18 mouse cellular contexts compared by ENCODE assay signal in genomic region chr9:103546695-103547645, GRCm38 (mm10).
DNase-seq lines count a peak whose midpoint lies in the region; ATAC-seq and TF ChIP-seq lines count a peak whose summit lies in the region.
"Had no signal": no experiment of that assay in that cellular context is flagged by ENCODE, and none has a peak within 500 bp of the region (broad histone marks: within the 10 kb centered on the region; RNA-seq: fewer than 3 reads in every experiment).

No protein-coding gene starts in this region.

- H3K4me3 ChIP-seq in forebrain, embryonic 11.5 days (ENCODE audit: low read depth, low read length) = no peak overlapping the region
- no peak overlapping the region for H3K4me3 ChIP-seq in forebrain, embryonic 10.5 days
- no peak overlapping the region for H3K4me3 ChIP-seq in forebrain, embryonic 12.5 days (replicated peaks)
- no peak overlapping the region for H3K4me3 ChIP-seq in hindbrain, postnatal 0 days (ENCODE audit: low read length)
- no peak overlapping the region for H3K4me3 ChIP-seq in neural tube, embryonic 15.5 days (replicated peaks)
- H3K4me3 ChIP-seq: heart, embryonic 15.5 days; liver, embryonic 13.5 days; megakaryocyte, embryonic 14.5 days had no signal

- peaks cover 28% of the 10 kb centered on the region for H3K27me3 ChIP-seq in forebrain, embryonic 11.5 days (ENCODE audit: control insufficient read depth, insufficient read depth, low read length)
- H3K27me3 ChIP-seq in forebrain, embryonic 10.5 days (ENCODE audit: poor library complexity, severe bottlenecking) = peaks cover 99% of the 10 kb centered on the region
- H3K27me3 ChIP-seq in forebrain, embryonic 12.5 days = peaks cover 57% of the 10 kb centered on the region
- H3K27me3 ChIP-seq in hindbrain, postnatal 0 days (ENCODE audit: insufficient read depth, low read length) = no peaks in the 10 kb centered on the region
- no peaks in the 10 kb centered on the region for H3K27me3 ChIP-seq in neural tube, embryonic 15.5 days (replicated peaks)
- H3K27me3 ChIP-seq: heart, embryonic 15.5 days; liver, embryonic 13.5 days; megakaryocyte, embryonic 14.5 days had no signal

- H3K4me2 ChIP-seq in forebrain, embryonic 11.5 days (ENCODE audit: low read depth, low read length, severe bottlenecking) = no peak overlapping the region
- H3K4me2 ChIP-seq in forebrain, embryonic 12.5 days = peak overlapping the region; percentile 22
- H3K4me2 ChIP-seq in hindbrain, postnatal 0 days (ENCODE audit: low read depth, low read length) = no peak overlapping the region
- 0 out of 2 replicates have a peak overlapping the region, but pooled peaks have one; percentile 17 for H3K4me2 ChIP-seq in neural tube, embryonic 15.5 days
- H3K4me2 ChIP-seq: heart, embryonic 15.5 days; liver, embryonic 13.5 days had no signal

- no peaks in the 10 kb centered on the region for H3K36me3 ChIP-seq in forebrain, embryonic 11.5 days (ENCODE audit: control insufficient read depth, insufficient read depth, low read length)
- no peaks in the 10 kb centered on the region for H3K36me3 ChIP-seq in forebrain, embryonic 10.5 days (replicated peaks)
- no peaks in the 10 kb centered on the region for H3K36me3 ChIP-seq in forebrain, embryonic 12.5 days (replicated peaks)
- no peaks in the 10 kb centered on the region for H3K36me3 ChIP-seq in hindbrain, postnatal 0 days (ENCODE audit: insufficient read depth, low read length)
- no peaks in the 10 kb centered on the region for H3K36me3 ChIP-seq in neural tube, embryonic 15.5 days
- H3K36me3 ChIP-seq: heart, embryonic 15.5 days; liver, embryonic 13.5 days had no signal

- TF ChIP-seq CTCF in hindbrain, postnatal 0 days (IDR thresholded peaks at IDR 0.05; ENCODE audit: low read depth) = no peak

- ATAC-seq in forebrain, embryonic 11.5 days (replicated peaks; ENCODE audit: low FRiP score) = no peak; the same call in 1 of the 2 replicates
- no peak for ATAC-seq in forebrain, embryonic 12.5 days (ENCODE audit: low FRiP score)
- ATAC-seq in hindbrain, postnatal 0 days = no peak
- no peak for ATAC-seq in neural tube, embryonic 15.5 days (ENCODE audit: low FRiP score)
- ATAC-seq: activated CD4-positive, CD25-positive, alpha-beta regulatory T cell, adult 4 months had no signal

- no peak overlapping the region for H3K9ac ChIP-seq in forebrain, embryonic 11.5 days (ENCODE audit: low read length)
- peak overlapping the region; percentile 33; the same call in 1 of the 2 replicates for H3K9ac ChIP-seq in forebrain, embryonic 12.5 days
- H3K9ac ChIP-seq in hindbrain, postnatal 0 days (replicated peaks; ENCODE audit: low read length) = no peak overlapping the region
- H3K9ac ChIP-seq in neural tube, embryonic 15.5 days (replicated peaks) = 0 out of 2 replicates have a peak overlapping the region, but pooled peaks have one; percentile 27
- H3K9ac ChIP-seq: heart, embryonic 15.5 days; liver, embryonic 13.5 days had no signal

- 38% methylated on average over 22 of the region's 22 CpGs for WGBS in forebrain, embryonic 11.5 days
- 52% methylated on average over 22 of the region's 22 CpGs for WGBS in forebrain, embryonic 10.5 days
- 34% methylated on average over 22 of the region's 22 CpGs for WGBS in forebrain, embryonic 12.5 days
- 40% methylated on average over 22 of the region's 22 CpGs for WGBS in hindbrain, postnatal 0 days
- WGBS in neural tube, embryonic 15.5 days = 36% methylated on average over 22 of the region's 22 CpGs

- no peaks in the 10 kb centered on the region for H3K9me3 ChIP-seq in forebrain, embryonic 11.5 days (ENCODE audit: control insufficient read depth, low read length)
- no peaks in the 10 kb centered on the region for H3K9me3 ChIP-seq in forebrain, embryonic 10.5 days
- no peaks in the 10 kb centered on the region for H3K9me3 ChIP-seq in forebrain, embryonic 12.5 days
- H3K9me3 ChIP-seq in hindbrain, postnatal 0 days (ENCODE audit: low read length) = no peaks in the 10 kb centered on the region
- no peaks in the 10 kb centered on the region for H3K9me3 ChIP-seq in neural tube, embryonic 15.5 days (replicated peaks)
- H3K9me3 ChIP-seq: heart, embryonic 15.5 days; liver, embryonic 13.5 days; megakaryocyte, embryonic 14.5 days had no signal

- DNase-seq in forebrain, embryonic 11.5 days (ENCODE audit: low spot score) = no peak
- DNase-seq in forebrain, embryonic 10.5 days (ENCODE audit: extremely low spot score, low spot score) = no peak
- DNase-seq in hindbrain, postnatal 0 days (ENCODE audit: low spot score) = no peak
- no peak for DNase-seq in frontal cortex, postnatal 14 days (ENCODE audit: low spot score in 2 of 2)
- no peak for DNase-seq in thymus, postnatal 4 days
- no peak for DNase-seq in right cerebral cortex, postnatal 10 days (ENCODE audit: low spot score in 2 of 2)
- DNase-seq: adrenal gland, postnatal 25 days; heart, adult 18-20 months; kidney, adult 9 months; liver, embryonic 13.5 days; lung, postnatal 10 days; right cerebral cortex, adult 18-20 months; thymus, postnatal 36 days had no signal

- H3K27ac ChIP-seq in forebrain, embryonic 11.5 days (ENCODE audit: low read depth, low read length) = peak overlapping the region; percentile 1; the same call in 1 of the 2 replicates
- H3K27ac ChIP-seq in forebrain, embryonic 10.5 days = no peak overlapping the region
- H3K27ac ChIP-seq in forebrain, embryonic 12.5 days = peak overlapping the region; percentile 77
- 0 out of 2 replicates have a peak overlapping the region, but pooled peaks have one; percentile 26 for H3K27ac ChIP-seq in hindbrain, postnatal 0 days
- peak overlapping the region; percentile 29; the same call in 1 of the 2 replicates for H3K27ac ChIP-seq in neural tube, embryonic 15.5 days (replicated peaks)
- H3K27ac ChIP-seq: heart, embryonic 15.5 days; liver, embryonic 13.5 days had no signal

- peaks cover 18% of the 10 kb centered on the region; the same call in 1 of the 2 replicates for H3K4me1 ChIP-seq in forebrain, embryonic 11.5 days (replicated peaks; ENCODE audit: control insufficient read depth, insufficient read depth, low read length)
- peaks cover 55% of the 10 kb centered on the region for H3K4me1 ChIP-seq in forebrain, embryonic 10.5 days
- peaks cover 46% of the 10 kb centered on the region for H3K4me1 ChIP-seq in forebrain, embryonic 12.5 days
- H3K4me1 ChIP-seq in hindbrain, postnatal 0 days (ENCODE audit: insufficient read depth, low read length) = peaks cover 20% of the 10 kb centered on the region
- H3K4me1 ChIP-seq in neural tube, embryonic 15.5 days = peaks cover 34% of the 10 kb centered on the region
- H3K4me1 ChIP-seq: liver, embryonic 13.5 days; megakaryocyte, embryonic 14.5 days had no signal

Comparison
In these comparisons a context has a peak if more than half of its experiments do, and no peak if none do; other contexts are left out.
1. H3K4me2 ChIP-seq: peak in forebrain, embryonic 12.5 days (single experiment) and neural tube, embryonic 15.5 days (single experiment); none in forebrain, embryonic 11.5 days (single experiment) and hindbrain, postnatal 0 days (single experiment).
2. H3K9ac ChIP-seq: peak in forebrain, embryonic 12.5 days (single experiment) and neural tube, embryonic 15.5 days (single experiment); none in forebrain, embryonic 11.5 days (single experiment) and hindbrain, postnatal 0 days (single experiment).